Mouse (Mus musculus) intestine, postnatal 0 days (tissue): ENCODE measurements at regions not wholly inside any gene's neighbourhood (a gene's known extent, or its start where the extent isn't known, plus 50 kb on each side); places are given as distances from the start of the nearest gene placed in this dataset.

ENCODE experiments used
- ATAC-seq: fragments of 200-750 bp; cut with Nextera tagmentation; 2 replicates; pipeline ENCODE4 v1.8.0; 2017; ENCODE audit warnings: mild to moderate bottlenecking, moderate TSS enrichment, moderate library complexity
- H3K27ac ChIP-seq: fragments of 300-500 bp; sonication (generic); 2 replicates; pipeline ENCODE4 v1.5.1; 2014; ENCODE audit warnings: mild to moderate bottlenecking, low read depth, low read length, moderate library complexity
- H3K27me3 ChIP-seq: fragments of 300-500 bp; sonication (generic); replicated peaks from 2 replicates; pipeline ENCODE4 v1.6.1; 2014; ENCODE audit warnings: low read length, mixed read lengths; ENCODE audit not compliant: control insufficient read depth, insufficient read depth
- H3K36me3 ChIP-seq: fragments of 300-500 bp; sonication (generic); 2 replicates; pipeline ENCODE4 v1.6.1; 2014; ENCODE audit warnings: mild to moderate bottlenecking, moderate library complexity; ENCODE audit not compliant: control insufficient read depth, insufficient read depth
- H3K4me1 ChIP-seq: fragments of 300-500 bp; sonication (generic); replicated peaks from 2 replicates; pipeline ENCODE4 v1.6.1; 2014; ENCODE audit warnings: antibody characterized with exemption, low read length, mixed read lengths; ENCODE audit not compliant: control insufficient read depth, insufficient read depth
- H3K4me2 ChIP-seq: fragments of 300-500 bp; sonication (generic); replicated peaks from 2 replicates; pipeline ENCODE4 v1.6.1; 2014; ENCODE audit warnings: low read depth, mild to moderate bottlenecking, moderate library complexity
- H3K4me3 ChIP-seq: fragments of 300-500 bp; sonication (generic); 2 replicates; pipeline ENCODE4 v1.5.1; 2014; ENCODE audit warnings: low read depth, low read length
- H3K9ac ChIP-seq: fragments of 300-500 bp; sonication (generic); 2 replicates; pipeline ENCODE4 v1.6.1; 2014; ENCODE audit warnings: mild to moderate bottlenecking, low read depth, low read length
- H3K9me3 ChIP-seq: fragments of 300-500 bp; sonication (generic); 2 replicates; pipeline ENCODE4 v1.6.1; 2016; ENCODE audit warnings: mixed run types; ENCODE audit not compliant: control insufficient read depth
- CTCF ChIP-seq: sonication (generic); IDR thresholded peaks from 2 replicates; pipeline ENCODE4 v1.5.1; 2016; ENCODE audit warnings: low read depth, mild to moderate bottlenecking, control low read depth, antibody characterized with exemption, moderate library complexity
- WGBS: fragments of 180-500 bp; shearing (Covaris S2); extraction: QIAGEN DNeasy Blood & Tissue Kit; methylation state at CpG from one replicate; pipeline ENCODE4 v1.1.7; 2014; 5-methylcytosine and 5-hydroxymethylcytosine counted together

DNA sequence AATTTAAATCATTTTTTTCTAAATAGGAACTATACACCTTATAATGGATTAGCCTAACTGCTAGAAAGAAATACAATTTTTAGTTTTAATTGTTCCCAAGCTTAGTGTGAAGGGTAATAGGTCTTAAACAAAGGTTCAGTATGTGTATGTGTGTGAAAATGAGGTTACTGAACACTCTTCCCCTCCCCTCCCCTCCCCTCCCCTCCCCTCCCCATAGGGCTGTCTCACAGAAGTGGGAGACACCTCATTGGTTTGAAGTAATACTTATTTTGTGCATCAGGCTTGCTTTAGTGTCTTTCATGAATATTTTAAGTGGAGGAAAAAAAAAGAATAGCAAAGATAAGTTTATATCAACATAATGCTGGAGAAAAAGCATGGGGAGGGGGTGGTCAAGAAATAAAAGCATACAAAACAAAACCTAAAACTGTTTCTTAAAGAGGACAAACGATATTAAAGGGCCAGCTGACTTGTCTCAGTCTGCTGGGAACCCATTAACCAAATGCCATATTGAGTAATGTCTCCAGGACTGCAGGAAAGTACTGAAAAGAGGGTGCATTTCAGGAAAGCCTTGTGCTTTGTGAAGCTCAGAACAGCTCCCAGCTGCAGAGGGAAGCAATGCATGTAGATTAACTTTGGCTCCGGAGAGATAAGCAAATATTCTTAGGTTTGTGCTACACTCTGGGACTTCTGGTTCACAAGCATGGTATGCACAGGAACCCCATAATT is 59.2 kb downstream of the Csl start:
- Histone ChIP-seq H3K27me3 (no peaks in the 10 kb centered on the region), H3K4me2 (no peak overlapping the region), H3K36me3 (no peaks in the 10 kb centered on the region), H3K4me3 (no peak overlapping the region), H3K27ac (no peak overlapping the region), H3K9me3 (no peaks in the 10 kb centered on the region), H3K9ac (no peak overlapping the region), H3K4me1 (no peaks in the 10 kb centered on the region)
- no peak for ATAC-seq
- WGBS = 30% methylated on average over 2 of the region's 2 CpGs
- TF ChIP-seq CTCF = 0 out of 2 replicates have a peak, but pooled peaks have one; percentile 7
